Mouse (Mus musculus) CD4-positive helper T cell, adult 2 months (primary cell): ENCODE results near the gene Man1b1.

Experiments used
- DNase-seq: peaks from one replicate; pipeline ENCODE4 v3.0.0-alpha.2; 2012; ENCODE audit warnings: low read depth, missing footprints, low spot score

Man1b1 gene

GRCm38 (mm10) chr2:25305587-25306359 is 26.4 kb upstream of the Man1b1 start:
- no peak for DNase-seq

DNA sequence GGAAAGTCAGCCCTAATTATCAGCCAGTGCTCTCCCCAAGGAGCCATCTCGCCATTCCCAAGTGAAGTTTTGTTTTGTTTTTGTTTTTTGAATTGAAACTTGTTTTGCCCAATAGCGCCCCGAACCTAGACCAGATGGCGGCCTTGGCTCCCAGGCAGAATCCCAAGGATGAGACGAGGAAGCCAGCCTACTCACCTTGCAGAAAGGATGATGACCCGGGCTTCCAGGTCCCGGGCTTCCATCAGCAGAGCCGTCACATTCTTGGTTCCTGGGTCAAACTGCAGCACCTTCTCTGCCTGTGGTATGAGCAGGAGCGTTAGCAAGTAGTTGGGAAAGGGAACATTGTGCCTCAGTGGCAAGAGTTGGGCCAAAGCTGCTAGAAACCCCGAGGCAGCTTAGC is 22.0 kb upstream of the Man1b1 start:
- DNase-seq: no peak

- no peak for DNase-seq
Measured at GRCm38 (mm10) chr2:25310969-25311368, 21.2 kb upstream of the Man1b1 start.

DNA sequence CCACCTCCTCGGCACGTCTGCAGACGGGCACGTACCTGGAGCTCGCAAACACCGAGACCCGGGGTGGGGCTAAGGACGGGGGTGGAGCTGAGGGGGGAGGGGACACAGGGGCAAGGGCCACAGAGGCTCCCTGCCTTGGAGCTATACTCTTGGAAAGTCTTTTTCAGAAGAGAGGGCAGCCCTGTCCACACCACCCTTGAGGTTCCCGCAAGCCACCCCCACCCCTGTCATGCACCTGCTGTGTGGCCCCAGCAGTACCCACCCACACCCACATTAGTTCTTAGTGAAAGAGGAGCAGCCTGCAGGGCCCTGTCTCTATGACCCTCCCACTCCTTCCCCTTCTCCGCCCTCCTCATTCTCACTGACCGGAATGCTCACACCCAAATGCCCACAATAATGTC is 20.6 kb upstream of the Man1b1 start:
- no peak for DNase-seq

DNA sequence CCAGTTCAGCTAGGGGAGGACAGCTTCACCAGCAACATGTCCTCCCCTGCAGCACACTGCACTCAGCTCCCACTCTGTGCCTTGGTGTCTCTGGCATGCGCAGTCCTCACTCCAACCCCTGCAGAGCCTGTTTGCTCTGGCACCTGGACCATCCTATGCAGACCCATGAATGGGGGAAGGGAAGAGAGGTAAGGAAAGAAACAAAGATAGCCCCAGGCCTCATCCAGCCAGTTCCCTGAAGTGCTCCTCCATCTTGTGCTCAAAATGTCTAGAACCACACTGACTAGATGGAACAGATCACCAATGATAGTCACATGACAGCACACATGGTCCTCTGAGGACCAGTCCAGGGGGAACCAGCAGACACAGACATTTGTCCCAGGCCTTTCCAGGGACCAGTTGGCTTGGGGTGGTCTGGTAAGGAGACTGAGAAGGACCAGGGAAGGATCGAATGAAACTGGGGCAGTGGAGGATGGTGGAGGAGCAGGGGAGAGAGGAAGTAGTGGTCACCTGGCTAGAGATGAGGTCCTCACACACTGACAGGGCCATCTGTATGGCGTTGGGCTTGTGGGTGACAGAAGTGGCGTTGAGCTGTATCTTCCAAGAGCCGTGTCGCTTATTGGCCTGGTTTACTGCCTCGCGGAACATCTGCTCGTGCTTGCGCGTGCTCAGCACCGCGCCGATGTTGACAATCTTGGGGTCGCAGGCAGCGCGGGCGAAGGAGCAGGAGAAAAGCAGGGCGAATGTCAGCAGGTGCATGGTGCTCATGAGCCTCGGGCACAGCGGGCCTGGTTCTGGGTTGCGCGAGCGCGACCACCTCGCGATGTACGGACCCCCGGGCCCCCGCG is 13.8 kb upstream of the Man1b1 start:
- DNase-seq: no peak

GRCm38 (mm10) chr2:25318971-25319773 is 13.0 kb upstream of the Man1b1 start, which contains the start of gene Grin1:
Gene Grin1, minus strand, starts transcription at chr2:25319187.
- peak; percentile 84 for DNase-seq

DNA sequence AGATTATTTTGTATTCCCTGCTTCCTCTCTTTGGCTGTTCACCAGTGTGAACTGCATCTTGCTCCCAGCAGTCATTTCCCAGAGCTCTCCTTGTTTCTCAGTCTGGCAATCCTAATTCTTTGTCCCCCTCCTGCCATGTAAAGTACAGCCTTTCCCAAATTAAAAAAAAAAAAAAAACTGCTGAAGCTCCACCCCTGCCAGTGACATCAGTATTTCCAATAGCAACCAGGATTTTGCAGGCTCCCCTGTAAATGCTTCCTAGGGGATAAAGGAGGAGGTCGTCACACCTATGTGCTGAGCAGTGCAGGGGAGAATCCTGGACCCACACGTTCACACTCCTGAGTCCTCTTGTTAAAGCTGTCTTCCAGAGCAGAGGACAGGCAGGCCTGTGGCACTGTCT is 12.1 kb upstream of the Man1b1 start:
- no peak for DNase-seq

- no peak for DNase-seq
Measured at GRCm38 (mm10) chr2:25326036-25326435, 6.1 kb upstream of the Man1b1 start.

DNA sequence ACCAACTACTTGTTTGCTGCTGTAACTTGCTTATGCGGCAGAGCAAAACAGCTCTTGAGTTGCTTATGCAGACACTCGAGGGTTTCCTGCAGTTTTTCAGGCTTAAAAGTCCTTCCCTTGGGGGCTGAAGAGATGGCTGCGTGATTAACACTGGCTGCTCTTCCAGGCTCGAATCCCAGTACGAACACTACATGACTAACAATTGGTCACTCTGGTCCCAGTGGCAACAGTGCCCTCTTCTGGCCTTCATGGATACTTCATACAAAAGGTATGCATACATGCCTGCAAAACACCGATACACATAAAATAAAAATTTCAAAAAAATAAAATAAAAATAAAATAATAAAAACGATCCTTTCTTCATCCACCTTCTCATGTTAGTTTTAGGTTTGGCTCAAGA is 3.7 kb upstream of the Man1b1 start:
- DNase-seq: peak; percentile 25

DNA sequence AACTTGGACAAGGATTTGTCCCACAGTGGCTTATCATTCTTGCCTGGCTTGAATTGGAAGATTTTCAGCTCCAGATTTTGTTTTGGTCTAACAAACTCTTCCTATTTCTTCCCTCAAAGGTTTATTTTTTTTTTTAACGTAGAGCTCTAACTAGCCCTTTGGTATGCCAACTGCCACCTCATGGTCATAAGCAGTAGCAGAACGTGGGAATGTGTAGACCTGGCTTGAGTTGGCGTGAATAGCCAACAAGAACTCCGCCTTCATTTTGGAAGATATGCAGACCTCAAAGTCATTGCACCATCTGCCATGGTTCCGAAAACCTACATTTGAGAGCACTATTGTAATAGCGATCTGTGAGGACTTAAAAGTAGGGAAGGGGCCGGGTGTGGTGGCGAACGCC is 668 bp upstream of the Man1b1 start:
- no peak for DNase-seq

DNA sequence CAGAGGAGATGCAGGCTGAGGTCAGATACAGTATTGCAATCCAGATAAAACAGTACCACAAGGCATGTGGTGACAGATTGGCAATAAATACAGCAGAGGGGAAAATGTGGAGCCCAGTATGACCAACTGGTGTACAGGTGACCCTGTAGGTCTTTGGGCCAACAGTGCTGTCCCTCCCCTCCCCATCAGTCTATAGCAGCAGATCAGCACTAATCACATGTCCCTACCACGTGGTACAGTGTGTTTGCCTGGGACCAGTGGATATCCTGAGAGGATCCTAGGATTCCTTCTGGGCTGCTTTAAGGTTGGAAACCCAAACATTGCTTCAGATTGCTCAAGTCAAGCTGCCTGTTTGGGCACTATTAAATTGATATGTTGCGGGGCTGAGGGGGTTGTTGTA is 1.4 kb downstream of the Man1b1 start:
- DNase-seq: no peak

- no peak for DNase-seq
Measured at GRCm38 (mm10) chr2:25338303-25338702, 6.2 kb downstream of the Man1b1 start.

- DNase-seq: no peak
Measured at GRCm38 (mm10) chr2:25348162-25348561, 16.0 kb downstream of the Man1b1 start.

- DNase-seq: no peak
Measured at GRCm38 (mm10) chr2:25349499-25349898, 17.4 kb downstream of the Man1b1 start.

DNA sequence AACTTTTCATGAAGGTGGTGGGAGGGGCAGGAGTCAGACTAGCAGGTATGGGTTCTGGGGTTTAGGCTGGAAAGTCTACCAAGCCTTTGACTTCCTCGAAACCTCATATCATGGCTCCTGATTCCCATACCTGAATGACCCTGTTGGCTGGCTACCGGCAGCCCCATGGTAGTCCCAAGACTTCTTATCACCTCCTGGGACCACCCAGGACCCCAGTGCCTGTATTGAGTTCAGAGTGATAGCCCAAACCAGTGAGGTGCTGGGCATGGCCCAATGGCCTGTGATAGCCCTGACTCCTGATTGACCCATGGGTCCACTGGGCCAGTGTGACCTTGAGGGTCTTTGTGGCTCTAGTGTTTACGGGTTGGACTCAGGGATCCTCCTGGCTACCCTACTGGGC is 18.6 kb downstream of the Man1b1 start:
- DNase-seq: no peak

DNA sequence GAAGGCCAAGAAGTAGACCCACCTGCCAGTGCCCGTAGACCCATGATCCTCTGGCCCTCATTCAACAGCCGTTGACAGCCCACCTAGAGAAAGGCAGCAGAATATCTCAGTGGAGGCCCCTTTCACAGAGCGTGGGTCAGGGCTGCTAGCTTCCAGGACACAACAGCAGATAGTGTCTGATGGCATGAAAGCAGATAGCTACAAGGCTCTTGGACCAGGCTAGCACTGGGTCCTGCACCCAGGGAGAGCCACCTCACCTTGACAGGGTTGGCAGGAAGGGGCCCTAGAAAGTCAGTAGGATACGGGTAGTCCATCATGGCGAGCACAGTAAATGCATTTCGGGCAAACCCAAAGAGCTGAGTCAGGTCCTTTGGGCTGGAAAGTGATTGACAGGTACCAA is 22.1 kb downstream of the Man1b1 start:
- DNase-seq: no peak

DNA sequence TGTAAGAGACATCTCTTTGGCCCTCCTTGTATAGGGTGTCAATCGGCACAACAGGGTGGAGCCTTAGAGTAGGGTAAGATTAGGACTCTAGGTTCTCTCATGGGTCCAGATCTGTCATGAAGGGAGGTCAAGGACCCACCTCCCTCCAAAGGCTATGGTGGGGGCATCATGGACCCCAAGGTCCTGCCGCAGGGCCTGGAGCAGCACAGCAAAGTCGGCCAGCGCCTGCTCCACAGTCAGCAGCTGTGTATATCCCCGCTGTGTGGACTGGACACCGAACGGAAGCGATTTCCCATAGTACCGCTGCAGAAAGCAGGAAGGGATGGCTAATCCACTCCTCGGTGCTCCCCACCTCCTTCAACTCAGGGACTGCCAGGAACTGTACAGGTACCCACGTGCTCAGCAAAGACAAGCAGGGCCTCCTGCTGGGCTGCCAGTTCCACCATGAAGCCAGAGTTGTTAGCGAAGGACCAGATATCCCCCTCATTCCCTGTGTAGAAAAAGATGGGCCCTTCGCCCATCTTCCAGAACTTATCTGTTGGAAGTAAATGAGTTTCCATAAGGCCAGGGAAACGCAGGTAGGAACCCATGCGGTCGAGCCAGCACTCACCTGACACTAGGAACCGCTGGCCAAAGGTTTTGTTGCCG is 23.4 kb downstream of the Man1b1 start:
- DNase-seq: no peak

DNA sequence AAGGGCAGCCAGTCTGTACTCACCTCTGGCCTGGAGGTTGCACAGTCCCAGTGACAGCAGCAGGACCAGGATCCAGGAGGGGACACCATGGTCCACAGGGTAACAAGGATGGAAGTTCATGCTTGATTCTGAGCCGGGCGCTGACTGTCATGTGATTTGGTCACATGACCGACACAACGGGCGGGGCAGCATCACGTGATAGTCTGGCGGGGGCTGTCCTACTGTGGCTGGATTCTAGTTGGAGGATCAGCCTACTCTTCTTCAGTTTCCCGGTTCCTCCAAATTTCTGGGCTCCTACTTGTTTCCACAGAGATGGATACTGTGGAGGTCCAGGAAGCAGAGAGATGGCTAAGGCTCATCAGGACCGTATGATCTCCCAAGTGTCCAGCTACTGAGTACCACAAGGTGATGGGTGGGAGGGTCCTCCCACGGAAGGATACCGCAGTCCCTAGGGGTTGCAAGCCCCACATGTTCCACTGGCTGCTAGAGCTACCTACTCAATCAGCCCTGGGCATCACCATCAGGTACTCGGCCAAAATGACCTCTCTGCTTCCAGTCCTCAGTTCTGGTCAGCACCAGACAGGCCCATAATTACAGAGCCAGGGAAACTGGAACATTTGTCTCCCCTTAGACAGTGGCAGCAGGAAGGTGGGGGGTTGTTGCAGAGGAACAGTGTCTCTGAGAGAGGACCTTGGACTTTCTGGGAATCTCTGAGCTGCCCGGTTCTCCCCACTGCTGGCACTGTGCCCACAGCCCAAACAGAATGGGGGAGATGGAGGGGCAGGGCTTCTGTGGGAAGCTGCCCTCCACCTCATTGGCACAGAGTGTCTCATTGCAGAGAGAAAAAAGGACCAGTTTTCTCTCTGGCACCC is 24.3 kb downstream of the Man1b1 start, which contains the start of gene Dpp7:
Gene Dpp7 (minus strand): TSS at position 152 of the 872 bp plus-strand sequence.
- DNase-seq: peak; percentile 82

- DNase-seq: no peak
Measured at GRCm38 (mm10) chr2:25359848-25360247, 27.7 kb downstream of the Man1b1 start.

GRCm38 (mm10) chr2:25363478-25364178 is 31.5 kb downstream of the Man1b1 start:
- DNase-seq: no peak
